20 mouse cellular contexts compared by ENCODE assay signal in the genomic region with DNA sequence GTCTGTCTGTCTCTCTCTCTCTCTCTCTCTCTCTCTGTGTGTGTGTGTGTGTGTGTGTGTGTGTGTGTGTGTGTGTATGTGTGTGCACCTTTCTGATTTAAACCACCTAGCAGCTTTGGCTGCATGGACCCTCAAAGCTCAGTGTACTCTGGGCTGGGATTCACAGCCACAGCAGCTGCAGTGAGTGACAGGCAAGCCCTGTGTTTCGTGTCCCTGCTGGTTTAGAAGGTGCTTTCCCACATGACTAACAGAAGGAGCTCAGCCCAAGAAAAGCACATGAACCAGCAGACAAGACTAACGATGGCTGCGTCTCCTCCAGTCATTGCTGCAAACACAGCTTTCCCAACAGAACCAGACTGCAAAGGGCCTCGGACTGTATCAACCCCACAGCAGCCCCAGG. TPM values are rescaled to one million over a fixed set of nuclear protein-coding genes. Genes with fewer than 3 reads are reported as not detected.
A peak's percentile ranks its signal among the peaks of the same experiment; 100 is the strongest.
DNase-seq lines count a peak whose midpoint lies in the region; ATAC-seq lines count a peak whose summit lies in the region.
"Had no signal": no experiment of that assay in that cellular context is flagged by ENCODE, and none has a peak within 500 bp of the region (broad histone marks: within the 10 kb centered on the region; RNA-seq: fewer than 3 reads in every experiment).

No protein-coding gene starts in this region.

- H3K27ac ChIP-seq in heart, embryonic 12.5 days (ENCODE audit: poor library complexity, severe bottlenecking): peak overlapping the region; percentile 13; the same call in 1 of the 2 replicates
- H3K27ac ChIP-seq in heart, embryonic 16.5 days (ENCODE audit: low read length): peak overlapping the region; percentile 41; the same call in 1 of the 2 replicates
- H3K27ac ChIP-seq: embryonic facial prominence, embryonic 15.5 days; forebrain, embryonic 10.5 days; hindbrain, embryonic 15.5 days; kidney, embryonic 15.5 days had no signal

- H3K36me3 ChIP-seq in heart, embryonic 12.5 days: peaks cover 59% of the 10 kb centered on the region
- peaks cover 17% of the 10 kb centered on the region for H3K36me3 ChIP-seq in heart, embryonic 16.5 days (ENCODE audit: control insufficient read depth, insufficient read depth)
- H3K36me3 ChIP-seq: embryonic facial prominence, embryonic 15.5 days; forebrain, embryonic 10.5 days; G1E; hindbrain, embryonic 15.5 days; kidney, embryonic 15.5 days had no signal

- no peak overlapping the region for H3K4me3 ChIP-seq in heart, embryonic 12.5 days
- H3K4me3 ChIP-seq in heart, embryonic 16.5 days (ENCODE audit: low read length): no peak overlapping the region
- H3K4me3 ChIP-seq: embryonic facial prominence, embryonic 15.5 days; erythroblast, embryonic 14.5 days; forebrain, embryonic 10.5 days; hindbrain, embryonic 15.5 days; kidney, embryonic 15.5 days had no signal

- 80% methylated on average over 4 of the region's 4 CpGs for WGBS in heart, embryonic 12.5 days
- WGBS in heart, embryonic 16.5 days: 41% methylated on average over 4 of the region's 4 CpGs

- peaks cover 4% of the 10 kb centered on the region; the same call in 1 of the 2 replicates for H3K9me3 ChIP-seq in heart, embryonic 12.5 days (replicated peaks)
- H3K9me3 ChIP-seq in heart, embryonic 16.5 days (replicated peaks; ENCODE audit: control insufficient read depth, low read length): no peaks in the 10 kb centered on the region; the same call in 1 of the 2 replicates
- H3K9me3 ChIP-seq: embryonic facial prominence, embryonic 15.5 days; G1E; hindbrain, embryonic 15.5 days; kidney, embryonic 15.5 days had no signal

- no peak overlapping the region for H3K4me2 ChIP-seq in heart, embryonic 12.5 days
- no peak overlapping the region for H3K4me2 ChIP-seq in heart, embryonic 16.5 days (ENCODE audit: low read depth, low read length)
- H3K4me2 ChIP-seq: embryonic facial prominence, embryonic 15.5 days; hindbrain, embryonic 15.5 days; kidney, embryonic 15.5 days had no signal

- DNase-seq in heart, postnatal 14 days: no peak
- DNase-seq in heart, postnatal 10 days: no peak
- DNase-seq in brain, adult 2 months (ENCODE audit: low read depth, low spot score): peak; percentile 61
- DNase-seq in testis, postnatal 14 days (ENCODE audit: low spot score): no peak
- DNase-seq in cerebellum, postnatal 10 days: no peak
- DNase-seq: cerebellum, postnatal 14 days; embryo, embryonic 11 days; gastrocnemius, postnatal 36 days; heart, adult 11 months; kidney, adult 2 months had no signal

- no peaks in the 10 kb centered on the region for H3K27me3 ChIP-seq in heart, embryonic 12.5 days (replicated peaks)
- no peaks in the 10 kb centered on the region for H3K27me3 ChIP-seq in heart, embryonic 16.5 days (ENCODE audit: control insufficient read depth, insufficient read depth, low read length)
- H3K27me3 ChIP-seq: embryonic facial prominence, embryonic 15.5 days; hindbrain, embryonic 15.5 days; kidney, embryonic 15.5 days had no signal

- no peak for ATAC-seq in heart, embryonic 12.5 days (ENCODE audit: insufficient number of reproducible peaks, low FRiP score)
- no peak for ATAC-seq in heart, embryonic 16.5 days (replicated peaks; ENCODE audit: extremely low read depth, insufficient read depth, low FRiP score)
- ATAC-seq: forebrain, embryonic 14.5 days; intestine, embryonic 16.5 days had no signal

- H3K4me1 ChIP-seq in heart, embryonic 12.5 days (replicated peaks): peaks cover 65% of the 10 kb centered on the region
- peaks cover 51% of the 10 kb centered on the region for H3K4me1 ChIP-seq in heart, embryonic 16.5 days (ENCODE audit: control insufficient read depth, insufficient read depth, low read length)
- H3K4me1 ChIP-seq: embryonic facial prominence, embryonic 15.5 days; hindbrain, embryonic 15.5 days had no signal

- H3K9ac ChIP-seq in heart, embryonic 12.5 days: no peak overlapping the region
- H3K9ac ChIP-seq in heart, embryonic 16.5 days (ENCODE audit: low read length): no peak overlapping the region
- H3K9ac ChIP-seq: embryonic facial prominence, embryonic 15.5 days; hindbrain, embryonic 15.5 days; kidney, embryonic 15.5 days had no signal

- intact Hi-C loops in heart, postnatal 14 days (cut with DNase I): no loop called here
- intact Hi-C loops in heart, postnatal 10 days (cut with DNase I): no loop called here

RNA-seq across cellular contexts. Expression of a gene that starts 9.2 kb away (rescaled TPM):
- polyA plus RNA-seq in heart, embryonic 12.5 days (2016; fragmentation: Nextera tagmentation; extraction: Ambion mirVana): 195 and 203 TPM in 2 replicates
- total RNA-seq in heart, postnatal 14 days (2021): 100 to 1,000 TPM; 279 to 283 TPM
- polyA plus RNA-seq in heart, embryonic 16.5 days (2015; fragmentation: Nextera tagmentation; extraction: Ambion mirVana): 202 and 217 TPM in 2 replicates
- total RNA-seq in heart, postnatal 10 days (2021): 100 to 1,000 TPM; 263 to 279 TPM
